Mouse (Mus musculus) limb, embryonic 10.5 days (tissue): Measurements from ENCODE around the gene Pqbp1. TPM values are rescaled to one million over a fixed set of nuclear protein-coding genes. Genes with fewer than 3 reads are reported as not detected.
A peak's percentile ranks its signal among the peaks of the same experiment; 100 is the strongest.
"Not testable (repeated sequence)": the region's sequence is repeated elsewhere in the genome, so short reads cannot be mapped to it uniquely, and the experiment has no call there.

Experiments used
- DNase-seq: peaks from one replicate; pipeline ENCODE4 v3.0.0-alpha.2; 2017; ENCODE audit warnings: low spot score
- H3K27ac ChIP-seq: fragments of 300-500 bp; sonication (generic); 2 replicates; pipeline ENCODE4 v1.5.1; 2016; ENCODE audit warnings: mild to moderate bottlenecking
- H3K27me3 ChIP-seq: fragments of 300-500 bp; sonication (generic); 2 replicates; pipeline ENCODE4 v1.6.1; 2016; ENCODE audit warnings: low read depth, mild to moderate bottlenecking; ENCODE audit not compliant: poor library complexity, severe bottlenecking
- H3K36me3 ChIP-seq: fragments of 300-500 bp; sonication (generic); 2 replicates; pipeline ENCODE4 v1.6.1; 2016; ENCODE audit warnings: mild to moderate bottlenecking, moderate library complexity
- H3K4me1 ChIP-seq: fragments of 300-500 bp; sonication (generic); 2 replicates; pipeline ENCODE4 v1.6.1; 2016
- H3K4me3 ChIP-seq: fragments of 300-500 bp; sonication (generic); 2 replicates; pipeline ENCODE4 v1.5.1; 2016; ENCODE audit warnings: mild to moderate bottlenecking, moderate library complexity
- H3K9me3 ChIP-seq: fragments of 300-500 bp; sonication (generic); replicated peaks from 2 replicates; pipeline ENCODE4 v1.6.1; 2016; ENCODE audit warnings: mild to moderate bottlenecking
- WGBS: fragments of 180-500 bp; shearing (Covaris S2); methylation state at CpG from one replicate; pipeline ENCODE4 v1.1.7; 2016; 5-methylcytosine and 5-hydroxymethylcytosine counted together
- polyA plus RNA-seq: library from polyadenylated mRNA; unstranded; fragments of >200 nt; fragmentation: Nextera tagmentation; extraction: Ambion mirVana; gene quantifications from 2 replicates; pipeline ENCODE4 v1.2.1, GENCODE M21; 2016

The Pqbp1 gene
- polyA plus RNA-seq, 1 experiment from 2014 or later = 140 TPM

DNA sequence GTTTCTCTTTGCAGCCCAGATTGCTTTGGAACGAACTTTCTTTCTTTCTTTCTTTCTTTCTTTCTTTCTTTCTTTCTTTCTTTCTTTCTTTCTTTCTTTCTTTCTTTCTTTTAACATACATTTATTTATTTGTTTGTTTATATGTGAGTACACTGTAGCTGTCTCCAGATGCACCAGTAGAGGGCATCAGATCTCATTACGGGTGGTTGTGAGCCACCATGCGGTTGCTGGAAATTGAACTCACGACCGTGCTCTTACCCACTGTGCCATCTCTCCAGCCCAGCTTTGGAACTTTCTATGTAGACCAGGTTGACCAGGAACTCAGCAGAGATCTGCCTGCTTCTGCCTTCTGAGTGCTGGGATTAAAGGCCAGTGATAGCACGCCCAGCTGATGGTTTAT is 18.9 kb upstream of the Pqbp1 start:
- H3K36me3 ChIP-seq, DNase-seq, H3K9me3 ChIP-seq, H3K4me3 ChIP-seq, H3K27ac ChIP-seq: not testable (repeated sequence)
- Histone ChIP-seq H3K4me1 (peaks cover 12% of the 10 kb centered on the region), H3K27me3 (peaks cover 50% of the 10 kb centered on the region)
- 73% methylated on average over 6 of the region's 6 CpGs for WGBS

DNA sequence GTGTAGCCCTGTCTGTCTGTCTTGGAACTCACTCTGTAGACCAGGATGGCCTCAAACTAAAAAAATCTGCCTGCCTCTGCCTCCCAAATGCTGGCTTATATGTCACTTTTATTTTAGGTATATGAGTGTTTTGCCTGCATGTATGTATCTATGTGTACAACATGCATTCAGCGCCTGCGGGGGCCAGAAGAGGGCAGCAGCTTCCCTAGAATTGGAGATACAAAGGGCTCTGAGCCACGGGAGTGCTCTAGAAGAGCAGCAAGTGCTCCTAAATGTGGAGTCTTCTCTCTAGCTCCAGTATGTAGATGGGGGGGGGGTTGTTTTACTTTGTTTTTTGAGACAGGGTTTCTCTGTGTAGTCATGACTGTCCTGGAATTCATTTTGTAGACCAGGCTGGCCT is 16.6 kb upstream of the Pqbp1 start:
- H3K4me1 ChIP-seq, H3K4me3 ChIP-seq, DNase-seq, H3K27ac ChIP-seq, H3K36me3 ChIP-seq, H3K9me3 ChIP-seq: not testable (repeated sequence)
- WGBS = 18% methylated on average over 3 of the region's 3 CpGs
- H3K27me3 ChIP-seq = peaks cover 27% of the 10 kb centered on the region

DNA sequence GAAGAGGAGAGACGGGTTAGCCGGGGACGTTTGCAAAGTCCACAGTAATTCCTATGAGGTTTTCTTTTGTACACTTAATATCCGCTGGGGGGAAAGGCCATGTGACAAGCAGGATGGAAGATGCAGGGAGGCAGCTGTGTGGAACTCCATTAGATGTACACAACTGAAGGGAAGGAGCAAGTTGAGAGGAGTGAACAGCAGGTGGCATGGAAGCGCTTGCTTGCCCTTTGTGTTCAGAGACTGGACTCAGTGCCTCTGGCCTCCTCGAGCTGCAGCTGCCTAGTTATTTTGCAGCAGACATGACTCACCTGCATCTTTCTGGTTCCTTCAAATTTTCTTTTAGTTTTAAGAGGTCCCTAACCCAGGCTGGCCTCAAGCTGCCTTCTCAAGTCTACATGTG is 11.4 kb upstream of the Pqbp1 start:
- no peak overlapping the region for H3K27ac ChIP-seq
- DNase-seq = no peak
- H3K9me3 ChIP-seq = no peaks in the 10 kb centered on the region
- 70% methylated on average over 6 of the region's 6 CpGs for WGBS
- no peaks in the 10 kb centered on the region for H3K27me3 ChIP-seq
- H3K4me3 ChIP-seq = no peak overlapping the region
- no peaks in the 10 kb centered on the region for H3K4me1 ChIP-seq
- peaks cover 19% of the 10 kb centered on the region for H3K36me3 ChIP-seq

DNA sequence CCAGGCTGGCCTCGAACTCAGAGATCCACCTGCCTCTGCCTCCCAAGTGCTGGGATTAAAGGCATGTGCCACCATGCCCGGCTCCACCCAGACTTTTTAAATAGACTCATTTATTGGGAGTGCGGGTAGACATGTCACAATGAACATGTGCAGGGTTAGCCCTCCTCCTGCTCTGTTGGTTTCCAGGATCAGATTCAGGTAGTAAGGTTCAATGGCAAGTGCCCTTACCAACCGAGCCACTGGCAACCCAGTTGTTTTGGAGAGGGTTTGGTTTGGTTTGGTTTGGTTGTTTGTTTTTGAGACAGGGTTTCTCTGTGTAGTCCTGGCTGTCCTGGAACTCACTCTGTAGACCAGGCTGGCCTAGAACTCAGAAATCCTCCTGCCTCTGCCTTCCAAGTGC is 10.2 kb upstream of the Pqbp1 start, which contains the start of gene Gm10490:
TSS of gene Gm10490 (plus strand) at position 301 of the 400 bp plus-strand sequence.
- 88% methylated on average over 4 of the region's 4 CpGs for WGBS
- not testable (repeated sequence) for H3K27ac ChIP-seq, H3K9me3 ChIP-seq, DNase-seq, H3K27me3 ChIP-seq, H3K4me3 ChIP-seq, H3K4me1 ChIP-seq
- peaks cover 19% of the 10 kb centered on the region for H3K36me3 ChIP-seq

DNA sequence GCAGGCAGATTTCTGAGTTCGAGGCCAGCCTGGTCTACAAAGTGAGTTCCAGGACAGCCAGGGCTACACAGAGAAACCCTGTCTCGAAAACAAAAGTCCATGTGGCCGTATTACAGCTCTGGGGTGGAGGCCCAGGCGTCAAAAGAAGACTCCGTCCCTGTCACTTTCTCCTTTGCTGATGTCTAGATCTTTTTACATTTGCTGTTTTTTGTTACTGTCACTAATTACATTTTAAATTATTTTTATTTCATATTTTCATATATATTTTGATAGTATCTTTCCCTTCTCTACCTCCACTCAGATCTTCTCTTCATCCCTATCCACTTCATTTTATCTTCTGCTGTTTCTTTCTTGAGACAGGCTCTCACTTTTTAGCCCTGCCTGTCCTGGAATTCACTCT is 8.7 kb upstream of the Pqbp1 start, which contains the start of gene Gm10491:
TSS of gene Gm10491 (minus strand) at position 101 of the 400 bp plus-strand sequence.
- DNase-seq = no peak
- H3K4me3 ChIP-seq = no peak within 1 kb of the TSS
- no peaks in the 10 kb centered on the region for H3K4me1 ChIP-seq
- no peaks in the 10 kb centered on the region for H3K9me3 ChIP-seq
- WGBS = 93% methylated on average over 5 of the region's 5 CpGs
- H3K36me3 ChIP-seq = peaks cover 22% of the 10 kb centered on the region
- H3K27ac ChIP-seq = no peak within 1 kb of the TSS
- no peaks in the 10 kb centered on the region for H3K27me3 ChIP-seq

DNA sequence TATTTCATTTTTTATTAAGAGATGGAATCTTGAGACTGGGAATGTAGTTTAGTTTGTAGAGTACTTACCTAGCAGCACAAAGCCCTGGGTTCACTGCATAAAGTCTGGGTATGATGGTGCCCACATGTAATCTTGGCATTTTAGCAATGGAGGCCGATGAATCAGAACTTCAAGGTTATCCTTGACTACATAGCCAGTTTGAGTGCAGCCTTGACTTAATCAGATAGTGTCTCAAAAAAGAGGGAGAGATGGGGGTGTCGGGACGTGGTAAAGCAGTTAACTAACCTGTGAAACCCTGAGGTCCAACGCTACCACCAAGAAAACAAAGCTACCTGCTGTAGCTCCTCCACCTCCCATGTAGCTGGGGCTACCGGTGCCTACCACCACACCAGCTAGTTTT is 5.4 kb upstream of the Pqbp1 start:
- H3K27me3 ChIP-seq = no peaks in the 10 kb centered on the region
- no peak overlapping the region for H3K27ac ChIP-seq
- H3K36me3 ChIP-seq = peaks cover 29% of the 10 kb centered on the region
- 94% methylated on average over 5 of the region's 5 CpGs for WGBS
- H3K9me3 ChIP-seq = no peaks in the 10 kb centered on the region
- H3K4me1 ChIP-seq = no peaks in the 10 kb centered on the region
- H3K4me3 ChIP-seq = no peak overlapping the region
- DNase-seq = no peak

DNA sequence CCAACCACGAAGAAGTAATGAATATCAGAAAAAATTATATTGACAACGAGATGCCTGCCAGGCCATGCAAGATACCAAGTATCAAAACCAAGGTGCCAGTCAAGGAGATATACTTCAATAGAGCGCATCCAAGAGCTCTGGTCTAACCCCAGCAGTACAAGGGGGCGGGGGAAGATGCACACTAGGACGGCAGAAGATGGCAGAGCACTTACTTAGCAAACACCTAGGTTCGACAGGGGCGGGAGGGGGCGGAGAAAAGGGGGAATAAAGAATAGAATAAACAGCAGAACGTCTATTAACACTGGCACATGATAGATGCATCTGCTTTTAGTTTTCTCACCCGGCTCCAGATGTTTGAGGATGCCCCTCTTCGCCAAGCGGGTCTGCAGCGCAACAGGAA is 858 bp downstream of the Pqbp1 start:
- no peak for DNase-seq
- Histone ChIP-seq H3K27ac (peak overlapping the region; percentile 86; the same call in 1 of the 2 replicates), H3K4me3 (peak overlapping the region; percentile 64), H3K9me3 (no peaks in the 10 kb centered on the region), H3K36me3 (peaks cover 40% of the 10 kb centered on the region), H3K4me1 (0 out of 2 replicates have a peak, but pooled peaks cover 4% of the 10 kb centered on the region), H3K27me3 (no peaks in the 10 kb centered on the region)
- 28% methylated on average over 13 of the region's 13 CpGs for WGBS

DNA sequence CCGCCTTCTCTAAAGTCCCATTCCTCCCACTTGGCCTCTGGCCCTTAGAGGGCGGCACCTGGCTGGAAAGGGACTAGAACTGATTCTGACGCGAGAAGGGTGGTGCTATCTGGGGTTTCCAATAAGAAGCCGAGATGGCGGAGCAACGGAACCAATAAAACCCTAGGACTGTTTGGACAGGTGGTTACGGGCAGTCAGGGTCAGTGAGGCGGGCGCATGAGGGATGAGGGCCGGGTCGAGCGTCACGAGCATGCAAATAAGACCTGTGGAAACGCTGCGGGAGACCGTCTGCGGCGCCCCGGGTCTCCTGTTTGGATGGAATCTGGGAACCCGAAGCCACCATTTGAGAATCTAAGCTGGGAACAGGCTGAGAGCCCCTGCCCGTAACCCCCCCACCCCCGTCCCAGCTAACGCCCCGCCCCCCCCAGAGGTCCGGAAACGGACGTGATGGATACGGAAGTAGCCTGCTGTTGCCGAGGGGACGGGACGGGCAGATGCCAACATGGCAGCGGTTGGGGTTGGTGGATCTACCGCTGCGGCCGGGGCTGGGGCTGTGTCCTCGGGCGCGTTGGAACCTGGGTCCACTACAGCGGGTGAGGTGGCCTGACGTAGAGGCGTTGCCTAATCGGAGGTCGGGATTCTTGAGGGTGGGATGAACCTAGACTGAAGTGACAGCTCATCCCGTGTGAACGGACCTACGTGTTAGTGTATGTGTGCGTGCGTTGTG is 15.1 kb downstream of the Pqbp1 start, which contains the start of gene Slc35a2:
TSS of gene Slc35a2 (plus strand) at position 188 of the 727 bp plus-strand sequence.
- 14% methylated on average over 49 of the region's 49 CpGs for WGBS

DNA sequence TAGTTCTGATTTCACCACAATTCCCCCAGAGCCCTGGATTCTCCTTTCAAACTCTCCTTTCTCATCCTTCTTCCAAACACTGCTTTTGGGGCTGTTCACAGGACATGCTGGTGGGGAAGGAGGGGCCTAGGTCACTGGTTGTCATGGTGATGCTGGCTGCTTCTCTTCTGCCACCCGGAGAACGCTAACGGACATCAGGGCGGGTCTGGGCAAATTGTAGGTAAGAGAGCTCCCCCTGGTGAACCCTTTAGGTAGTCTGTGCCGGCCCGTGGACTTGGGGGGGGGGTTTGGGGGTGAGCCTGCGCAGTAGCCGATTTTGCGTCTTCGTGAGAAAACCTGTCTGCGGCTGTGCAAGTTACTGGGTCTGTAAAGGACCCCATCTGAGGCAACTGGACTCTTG is 19.2 kb downstream of the Pqbp1 start:
- H3K27ac ChIP-seq = no peak overlapping the region
- no peaks in the 10 kb centered on the region for H3K9me3 ChIP-seq
- H3K27me3 ChIP-seq = peaks cover 4% of the 10 kb centered on the region; the same call in 1 of the 2 replicates
- peaks cover 6% of the 10 kb centered on the region; the same call in 1 of the 2 replicates for H3K4me1 ChIP-seq
- WGBS = 20% methylated on average over 11 of the region's 11 CpGs
- H3K36me3 ChIP-seq = peaks cover 4% of the 10 kb centered on the region; the same call in 1 of the 2 replicates
- DNase-seq = peak; percentile 57
- peak overlapping the region; percentile 27 for H3K4me3 ChIP-seq

More for the DNA sequence above, 15.1 kb downstream of the Pqbp1 start, which contains the start of gene Slc35a2:
- Histone ChIP-seq H3K4me3 (peak within 1 kb of the TSS; percentile 64), H3K4me1 (no peaks in the 10 kb centered on the region), H3K36me3 (peaks cover 9% of the 10 kb centered on the region; the same call in 1 of the 2 replicates), H3K9me3 (no peaks in the 10 kb centered on the region), H3K27ac (peak within 1 kb of the TSS; percentile 78), H3K27me3 (no peaks in the 10 kb centered on the region)
- peak; percentile 79 for DNase-seq

DNA sequence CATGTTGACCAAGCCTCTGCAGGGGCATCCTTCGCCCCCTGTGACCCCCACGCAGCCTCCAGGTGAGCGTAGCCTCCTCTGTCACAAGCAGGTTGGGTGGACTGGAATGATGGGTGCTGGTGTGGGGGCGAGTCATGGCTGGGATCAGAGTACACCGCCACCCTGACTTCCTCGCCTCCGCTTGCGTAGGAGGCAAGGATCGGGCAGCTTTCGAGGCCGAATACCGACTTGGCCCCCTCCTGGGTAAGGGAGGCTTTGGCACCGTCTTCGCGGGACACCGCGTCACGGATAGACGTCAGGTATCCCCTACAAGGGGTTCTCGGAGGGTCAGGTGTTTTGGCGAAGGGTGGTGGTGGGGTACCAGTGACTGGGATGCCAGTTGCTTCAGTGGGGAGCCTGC is 20.6 kb downstream of the Pqbp1 start:
- H3K27ac ChIP-seq = peak overlapping the region; percentile 62; the same call in 1 of the 2 replicates
- H3K36me3 ChIP-seq = peaks cover 16% of the 10 kb centered on the region
- H3K9me3 ChIP-seq = no peaks in the 10 kb centered on the region
- 9% methylated on average over 20 of the region's 21 CpGs for WGBS
- DNase-seq = peak; percentile 31
- H3K4me1 ChIP-seq = peaks cover 6% of the 10 kb centered on the region; the same call in 1 of the 2 replicates
- H3K27me3 ChIP-seq = peaks cover 4% of the 10 kb centered on the region; the same call in 1 of the 2 replicates
- H3K4me3 ChIP-seq = peak overlapping the region; percentile 60

DNA sequence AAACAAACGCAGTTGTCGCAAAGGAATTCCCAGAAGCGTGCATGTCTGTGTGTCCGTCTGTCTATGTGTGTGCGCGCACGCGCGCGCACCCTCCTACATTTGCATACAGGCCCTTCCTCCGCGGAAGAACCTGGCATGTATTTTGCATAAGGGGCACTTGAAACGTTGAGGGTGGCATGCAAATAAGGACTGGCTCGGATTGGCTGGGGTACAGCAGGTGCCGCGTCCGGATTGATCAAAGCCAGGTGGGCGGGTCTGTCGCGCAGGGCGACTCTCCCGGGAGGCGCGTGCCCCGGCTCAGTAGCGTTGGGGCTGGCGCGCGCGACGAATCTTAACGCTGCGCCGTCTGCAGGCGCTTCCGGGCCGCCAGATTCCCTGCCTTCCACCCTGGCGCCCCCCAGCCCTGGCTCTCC is 21.1 kb downstream of the Pqbp1 start, which contains the start of gene Pim2:
TSS of gene Pim2 (plus strand) at position 256 of the 413 bp plus-strand sequence.
- Histone ChIP-seq H3K4me1 (peaks cover 6% of the 10 kb centered on the region; the same call in 1 of the 2 replicates), H3K9me3 (no peaks in the 10 kb centered on the region), H3K27ac (peak within 1 kb of the TSS; percentile 62; the same call in 1 of the 2 replicates), H3K4me3 (peak within 1 kb of the TSS; percentile 60), H3K27me3 (peaks cover 4% of the 10 kb centered on the region; the same call in 1 of the 2 replicates), H3K36me3 (peaks cover 21% of the 10 kb centered on the region)
- DNase-seq = peak; percentile 83
- 16% methylated on average over 37 of the region's 38 CpGs for WGBS

DNA sequence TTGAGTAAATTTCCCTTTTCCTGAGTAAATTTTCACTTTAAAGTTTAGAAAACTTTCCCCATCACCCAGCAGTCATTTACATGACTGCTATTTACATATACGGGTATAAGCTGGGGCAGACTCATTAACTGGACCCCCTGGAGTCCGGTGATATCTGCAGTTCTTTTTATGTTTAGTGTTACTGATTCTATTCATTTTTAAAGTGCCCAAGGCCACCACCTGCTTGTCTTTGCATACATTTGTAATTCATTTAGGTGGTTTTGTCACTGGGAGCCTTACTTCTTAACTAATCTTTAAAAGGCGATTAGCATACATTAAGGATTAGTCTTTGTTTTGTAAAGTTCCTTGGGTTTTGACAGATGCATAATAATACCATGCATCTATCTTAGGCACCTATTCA is 29.2 kb downstream of the Pqbp1 start:
- no peaks in the 10 kb centered on the region for H3K9me3 ChIP-seq
- 53% methylated on average over 3 of the region's 3 CpGs for WGBS
- peaks cover 51% of the 10 kb centered on the region for H3K36me3 ChIP-seq

DNA sequence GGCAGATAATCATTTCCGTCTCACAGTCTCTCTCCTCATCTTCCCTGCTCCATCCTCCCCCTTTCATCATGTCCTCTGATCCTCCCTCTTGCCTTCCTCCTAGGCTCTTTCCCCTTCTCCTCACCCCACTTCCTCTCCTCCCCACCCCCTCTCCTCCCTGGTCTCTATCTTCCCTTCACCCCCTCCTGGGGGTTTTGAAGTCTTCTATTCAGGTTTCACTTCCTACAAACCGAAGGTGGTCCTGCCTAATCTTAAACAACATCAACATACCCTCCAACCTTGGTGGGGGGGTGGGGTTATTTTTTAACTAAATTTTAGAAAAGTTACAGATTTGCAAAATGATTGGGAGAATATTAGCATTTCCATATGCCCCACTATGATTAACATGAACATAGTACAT is 30.6 kb downstream of the Pqbp1 start:
- H3K9me3 ChIP-seq = no peaks in the 10 kb centered on the region
- H3K36me3 ChIP-seq = peaks cover 39% of the 10 kb centered on the region
- no peaks in the 10 kb centered on the region for H3K27me3 ChIP-seq
- no peaks in the 10 kb centered on the region for H3K4me1 ChIP-seq
- 52% methylated on average over 2 of the region's 2 CpGs for WGBS
- H3K4me3 ChIP-seq = no peak overlapping the region
- DNase-seq = no peak
- H3K27ac ChIP-seq = no peak overlapping the region

More for the DNA sequence above, 29.2 kb downstream of the Pqbp1 start:
- Histone ChIP-seq H3K27me3 (no peaks in the 10 kb centered on the region), H3K27ac (no peak overlapping the region), H3K4me1 (no peaks in the 10 kb centered on the region), H3K4me3 (no peak overlapping the region)
- DNase-seq = no peak
